Mouse (Mus musculus) limb, embryonic 13.5 days (tissue): ENCODE measurements at regions not wholly inside any gene's neighbourhood (a gene's known extent, or its start where the extent isn't known, plus 50 kb on each side); places are given as distances from the start of the nearest gene placed in this dataset.
"Not testable (repeated sequence)": the region's sequence is repeated elsewhere in the genome, so short reads cannot be mapped to it uniquely, and the experiment has no call there.

ENCODE experiments used
- ATAC-seq: fragments of 200-750 bp; cut with Nextera tagmentation; 2 replicates; pipeline ENCODE4 v1.8.0; 2017; ENCODE audit warnings: low read depth, moderate number of reproducible peaks, moderate TSS enrichment; ENCODE audit not compliant: low FRiP score
- H3K27ac ChIP-seq: fragments of 300-500 bp; sonication (generic); 2 replicates; pipeline ENCODE4 v1.5.1; 2015; ENCODE audit warnings: inconsistent platforms, mild to moderate bottlenecking, moderate library complexity
- H3K27me3 ChIP-seq: fragments of 300-500 bp; sonication (generic); 2 replicates; pipeline ENCODE4 v1.6.1; 2015; ENCODE audit warnings: mild to moderate bottlenecking, inconsistent platforms
- H3K36me3 ChIP-seq: fragments of 300-500 bp; sonication (generic); 2 replicates; pipeline ENCODE4 v1.6.1; 2015; ENCODE audit warnings: inconsistent platforms, mild to moderate bottlenecking, moderate library complexity
- H3K4me1 ChIP-seq: fragments of 300-500 bp; sonication (generic); 2 replicates; pipeline ENCODE4 v1.6.1; 2015; ENCODE audit warnings: inconsistent platforms
- H3K4me2 ChIP-seq: fragments of 300-500 bp; sonication (generic); replicated peaks from 2 replicates; pipeline ENCODE4 v1.6.1; 2015; ENCODE audit warnings: inconsistent platforms, mild to moderate bottlenecking, moderate library complexity
- H3K4me3 ChIP-seq: fragments of 300-500 bp; sonication (generic); 2 replicates; pipeline ENCODE4 v1.5.1; 2015; ENCODE audit warnings: moderate library complexity, mild to moderate bottlenecking, inconsistent platforms
- H3K9ac ChIP-seq: fragments of 300-500 bp; sonication (generic); 2 replicates; pipeline ENCODE4 v1.6.1; 2015; ENCODE audit warnings: mild to moderate bottlenecking, inconsistent platforms
- H3K9me3 ChIP-seq: fragments of 300-500 bp; sonication (generic); 2 replicates; pipeline ENCODE4 v1.6.1; 2016; ENCODE audit warnings: inconsistent platforms
- WGBS: fragments of 180-500 bp; shearing (Covaris S2); methylation state at CpG from one replicate; pipeline ENCODE4 v1.1.7; 2015; 5-methylcytosine and 5-hydroxymethylcytosine counted together

DNA sequence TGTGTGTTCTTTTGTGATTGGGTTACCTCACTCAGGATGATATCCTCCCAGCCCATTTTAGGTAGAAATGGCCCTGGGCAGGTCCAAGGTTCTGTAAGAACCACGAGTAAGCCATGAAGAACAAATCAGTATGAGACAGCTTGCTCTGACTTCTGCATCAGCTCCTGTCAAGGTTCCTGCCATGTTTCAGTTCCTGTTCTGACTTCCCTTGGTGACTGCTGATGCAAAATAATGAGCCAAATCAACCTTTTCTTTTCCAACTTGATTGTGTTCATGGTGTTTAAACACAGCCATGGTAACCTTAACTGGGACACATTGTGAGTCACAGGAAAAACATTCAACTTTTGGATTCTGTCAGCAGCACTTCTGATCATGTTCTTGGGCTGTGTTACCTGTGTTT is 667.4 kb upstream of the Igfbp7 start:
- Histone ChIP-seq H3K9me3 (no peaks in the 10 kb centered on the region), H3K9ac (no peak overlapping the region), H3K4me2 (no peak overlapping the region), H3K4me3 (no peak overlapping the region), H3K4me1 (no peaks in the 10 kb centered on the region), H3K27ac (no peak overlapping the region), H3K27me3 (no peaks in the 10 kb centered on the region), H3K36me3 (no peaks in the 10 kb centered on the region)
- WGBS: 72% methylated on average over 1 of the region's 1 CpGs
- no peak for ATAC-seq

DNA sequence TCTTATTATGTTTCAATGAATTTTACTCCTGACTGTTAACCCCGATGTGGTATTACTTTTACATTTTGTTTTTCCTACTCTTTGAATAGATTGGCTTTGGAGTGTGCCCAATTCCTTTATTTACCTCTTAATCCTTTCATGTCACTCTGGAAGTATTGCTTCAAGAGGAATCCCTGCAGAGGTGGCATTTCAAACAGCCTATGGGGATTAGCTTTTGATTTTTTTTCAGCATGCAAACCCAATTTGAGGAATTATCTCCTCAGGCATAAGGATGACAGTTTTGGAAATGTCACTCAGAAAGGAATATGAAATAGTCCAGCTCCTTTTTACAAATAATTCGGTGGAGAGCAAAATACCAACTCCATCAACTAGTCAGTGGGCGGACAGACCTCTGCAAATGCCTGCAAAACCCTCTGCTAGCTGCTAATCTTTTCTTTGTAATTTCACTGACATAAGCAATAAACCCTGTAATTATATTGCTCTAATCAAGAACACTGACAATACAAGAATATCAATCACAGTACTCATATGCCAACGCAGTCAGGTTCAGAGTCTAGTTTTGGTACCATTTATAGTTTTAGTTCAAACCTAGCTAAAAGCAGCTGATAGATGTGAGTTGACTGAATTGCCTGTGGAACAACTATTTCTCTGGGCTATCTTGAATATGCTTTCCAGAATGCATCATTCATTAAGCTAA is 624.9 kb upstream of the Igfbp7 start:
- ATAC-seq: no peak
- Histone ChIP-seq H3K27me3 (no peaks in the 10 kb centered on the region), H3K27ac (no peak overlapping the region), H3K9ac (no peak overlapping the region), H3K36me3 (no peaks in the 10 kb centered on the region), H3K4me1 (no peaks in the 10 kb centered on the region), H3K4me3 (no peak overlapping the region), H3K4me2 (no peak overlapping the region), H3K9me3 (no peaks in the 10 kb centered on the region)
- WGBS: 75% methylated on average over 4 of the region's 4 CpGs

DNA sequence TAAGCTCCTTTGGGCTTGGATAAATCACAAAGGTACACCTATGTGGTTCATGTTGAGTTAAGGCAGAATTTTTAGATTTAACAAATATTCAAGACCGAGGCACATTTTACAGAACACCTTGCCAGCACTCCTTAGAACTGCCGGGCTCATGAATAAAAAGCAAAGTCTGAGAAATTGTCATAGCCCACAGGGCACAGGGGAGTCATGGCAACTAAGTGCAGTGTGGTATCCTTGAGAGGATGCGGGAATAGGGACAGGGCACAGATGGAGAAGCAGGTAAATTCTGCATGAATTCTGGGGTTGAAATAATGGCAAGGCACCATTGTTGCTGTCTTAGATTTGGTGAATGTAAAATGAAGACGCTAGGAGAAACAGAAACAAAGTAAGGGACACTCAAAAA is 609.7 kb upstream of the Igfbp7 start:
- Histone ChIP-seq H3K4me3 (no peak overlapping the region), H3K36me3 (no peaks in the 10 kb centered on the region), H3K27me3 (no peaks in the 10 kb centered on the region), H3K9me3 (no peaks in the 10 kb centered on the region), H3K27ac (no peak overlapping the region), H3K9ac (no peak overlapping the region), H3K4me1 (no peaks in the 10 kb centered on the region), H3K4me2 (no peak overlapping the region)
- WGBS: 89% methylated on average over 4 of the region's 4 CpGs
- ATAC-seq: no peak

DNA sequence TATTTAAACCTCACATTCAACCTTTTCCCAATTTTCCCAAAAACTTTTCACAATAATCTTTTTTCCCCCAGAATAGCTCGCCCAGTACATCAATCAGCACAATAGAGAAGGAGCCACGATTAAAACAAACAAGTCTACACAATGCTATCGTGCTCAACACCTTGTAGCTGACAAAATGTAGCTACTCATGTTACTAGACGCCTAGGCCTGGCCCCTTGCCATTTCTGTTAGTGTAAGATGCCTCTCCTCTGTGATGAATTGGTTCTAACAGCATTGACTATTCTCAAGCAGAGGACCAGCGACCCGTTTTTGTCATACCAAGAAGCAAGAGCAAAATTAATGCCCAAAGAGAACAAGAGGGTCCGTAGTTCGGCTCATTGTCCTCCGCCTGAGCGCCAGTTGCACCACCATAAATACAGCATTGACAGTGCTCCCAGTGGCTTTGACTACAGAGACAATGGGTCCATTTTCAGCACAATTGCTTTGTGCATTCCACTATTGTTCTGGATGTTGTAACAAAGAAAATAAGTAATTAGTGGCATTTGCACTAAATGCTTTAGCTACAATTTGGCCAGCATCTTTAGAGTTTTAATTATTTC is 578.7 kb upstream of the Igfbp7 start:
- H3K4me3 ChIP-seq: no peak overlapping the region
- no peaks in the 10 kb centered on the region for H3K36me3 ChIP-seq
- WGBS: 85% methylated on average over 10 of the region's 10 CpGs
- H3K9me3 ChIP-seq: no peaks in the 10 kb centered on the region
- no peaks in the 10 kb centered on the region for H3K4me1 ChIP-seq
- no peak for ATAC-seq
- no peak overlapping the region for H3K4me2 ChIP-seq
- no peak overlapping the region for H3K27ac ChIP-seq
- no peaks in the 10 kb centered on the region for H3K27me3 ChIP-seq
- no peak overlapping the region for H3K9ac ChIP-seq

DNA sequence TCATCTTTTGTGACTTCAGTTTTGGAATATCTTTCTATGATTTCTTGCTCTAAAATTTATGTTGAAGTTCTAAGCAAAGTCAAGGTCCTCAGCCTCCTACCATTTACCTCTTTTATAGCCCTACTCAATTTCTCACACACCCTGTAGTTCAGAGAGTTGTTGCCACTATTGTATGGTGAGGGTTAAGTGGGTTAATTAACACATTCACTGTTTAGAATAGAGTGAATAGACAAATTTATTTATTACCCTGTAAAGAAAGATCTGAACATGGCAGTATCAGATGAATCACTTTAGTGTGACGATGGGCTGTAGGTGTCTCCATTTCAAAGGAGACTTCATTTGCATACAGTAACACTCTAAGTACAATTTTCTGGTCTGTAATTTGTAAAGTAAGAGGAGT is 577.4 kb upstream of the Igfbp7 start:
- H3K9ac ChIP-seq: no peak overlapping the region
- H3K4me3 ChIP-seq: no peak overlapping the region
- no peaks in the 10 kb centered on the region for H3K9me3 ChIP-seq
- no peak for ATAC-seq
- H3K27me3 ChIP-seq: no peaks in the 10 kb centered on the region
- WGBS: 69% methylated on average over 1 of the region's 1 CpGs
- no peaks in the 10 kb centered on the region for H3K36me3 ChIP-seq
- H3K4me2 ChIP-seq: no peak overlapping the region
- no peak overlapping the region for H3K27ac ChIP-seq
- H3K4me1 ChIP-seq: no peaks in the 10 kb centered on the region

DNA sequence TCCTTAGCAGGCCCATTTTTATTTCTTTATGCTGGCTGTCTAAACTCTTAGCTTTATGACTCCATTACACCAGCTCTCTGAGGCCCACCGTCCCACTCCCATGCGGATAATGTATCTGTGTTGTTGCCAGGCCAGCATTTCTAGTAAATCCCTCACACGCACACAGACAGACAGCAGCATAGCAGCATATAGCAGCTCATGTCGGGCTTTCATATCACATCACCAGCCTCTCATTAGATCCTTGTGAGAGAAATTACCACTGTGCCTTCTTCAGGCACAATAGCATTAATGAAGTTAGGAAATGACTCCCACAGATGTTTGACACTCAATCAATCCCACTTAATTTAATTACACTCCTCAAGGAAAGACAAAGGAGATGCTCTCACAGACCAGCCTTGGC is 532.2 kb upstream of the Igfbp7 start:
- not testable (repeated sequence) for H3K27ac ChIP-seq, H3K4me1 ChIP-seq, H3K9ac ChIP-seq, H3K9me3 ChIP-seq, ATAC-seq, H3K27me3 ChIP-seq, H3K4me3 ChIP-seq, H3K36me3 ChIP-seq, H3K4me2 ChIP-seq
- 67% methylated on average over 4 of the region's 4 CpGs for WGBS

DNA sequence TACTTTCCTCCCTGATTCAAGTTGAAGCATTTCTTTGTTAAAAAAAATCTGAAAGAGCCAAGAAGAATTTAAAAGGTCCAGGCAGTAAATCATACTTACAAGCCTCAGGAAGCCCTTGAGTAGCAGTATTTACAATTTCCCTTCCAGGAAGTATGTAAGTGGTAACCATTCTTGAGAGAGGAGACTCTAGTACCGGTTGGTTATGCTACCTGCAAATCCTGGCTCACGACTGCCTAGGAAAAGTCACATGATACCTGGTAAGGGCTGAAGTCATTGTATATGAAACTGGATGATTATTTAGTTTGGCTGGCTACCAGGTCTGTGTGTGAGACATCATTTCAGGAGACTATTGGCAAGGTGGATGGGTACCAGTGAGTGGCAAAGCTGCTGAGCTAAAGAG is 524.0 kb upstream of the Igfbp7 start:
- H3K4me3 ChIP-seq: no peak overlapping the region
- no peaks in the 10 kb centered on the region for H3K36me3 ChIP-seq
- H3K4me1 ChIP-seq: no peaks in the 10 kb centered on the region
- H3K27ac ChIP-seq: no peak overlapping the region
- no peaks in the 10 kb centered on the region for H3K27me3 ChIP-seq
- no peak overlapping the region for H3K4me2 ChIP-seq
- ATAC-seq: no peak
- H3K9ac ChIP-seq: no peak overlapping the region
- H3K9me3 ChIP-seq: no peaks in the 10 kb centered on the region
- WGBS: 55% methylated on average over 2 of the region's 2 CpGs

DNA sequence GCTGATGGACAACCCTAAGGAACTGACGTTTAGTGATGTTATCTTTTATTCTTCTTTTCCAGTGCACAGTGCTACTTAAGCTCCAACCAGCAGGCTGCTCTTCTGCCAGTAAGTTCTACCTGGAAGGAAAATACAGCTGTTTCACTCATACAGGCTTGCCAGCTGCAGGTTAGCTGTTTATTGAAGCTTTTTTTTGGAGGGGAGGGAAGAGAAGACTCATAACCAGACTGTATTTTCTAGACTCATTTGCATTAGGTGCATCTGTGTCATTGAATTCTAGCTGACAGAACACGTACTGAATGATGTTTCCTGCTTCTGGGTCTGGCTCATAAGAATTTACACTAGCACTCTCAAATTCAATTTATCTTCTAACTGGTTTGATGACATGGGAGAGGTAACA is 513.3 kb upstream of the Igfbp7 start:
- Histone ChIP-seq H3K4me1 (no peaks in the 10 kb centered on the region), H3K9me3 (no peaks in the 10 kb centered on the region), H3K4me3 (no peak overlapping the region), H3K27ac (no peak overlapping the region), H3K27me3 (no peaks in the 10 kb centered on the region), H3K36me3 (no peaks in the 10 kb centered on the region), H3K4me2 (no peak overlapping the region), H3K9ac (no peak overlapping the region)
- WGBS: 77% methylated on average over 2 of the region's 2 CpGs
- ATAC-seq: no peak

DNA sequence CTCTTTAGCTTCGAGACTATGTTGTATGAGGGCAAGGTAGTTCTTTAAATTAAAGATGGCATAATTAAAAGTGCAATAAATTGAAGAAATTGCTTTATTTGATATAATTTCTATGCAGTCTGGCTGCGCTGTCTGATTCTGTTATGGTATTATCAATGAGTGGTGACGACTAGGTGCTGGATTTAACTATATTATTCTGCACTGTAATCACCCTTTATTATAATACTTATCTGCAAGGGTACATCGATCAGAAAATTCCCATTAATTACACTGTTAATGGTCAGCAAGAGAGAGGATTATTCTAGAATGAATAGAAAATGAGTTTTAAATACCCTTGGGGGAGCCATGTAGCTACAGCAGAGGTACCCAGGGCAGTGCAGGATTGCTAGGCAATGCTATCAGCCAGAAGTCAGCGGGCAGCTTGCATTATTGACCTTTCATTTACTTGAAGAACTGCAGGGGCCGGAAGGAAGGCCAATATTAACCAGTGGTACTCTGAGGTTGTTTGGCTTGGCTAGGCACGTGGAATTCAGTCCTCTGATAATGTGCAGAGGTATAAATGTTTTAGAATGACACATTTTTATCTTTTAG is 509.3 kb upstream of the Igfbp7 start:
- no peak overlapping the region for H3K4me2 ChIP-seq
- no peaks in the 10 kb centered on the region for H3K27me3 ChIP-seq
- no peaks in the 10 kb centered on the region for H3K36me3 ChIP-seq
- WGBS: 79% methylated on average over 7 of the region's 7 CpGs
- H3K4me3 ChIP-seq: no peak overlapping the region
- H3K4me1 ChIP-seq: no peaks in the 10 kb centered on the region
- no peak overlapping the region for H3K9ac ChIP-seq
- no peaks in the 10 kb centered on the region for H3K9me3 ChIP-seq
- no peak overlapping the region for H3K27ac ChIP-seq
- ATAC-seq: no peak

DNA sequence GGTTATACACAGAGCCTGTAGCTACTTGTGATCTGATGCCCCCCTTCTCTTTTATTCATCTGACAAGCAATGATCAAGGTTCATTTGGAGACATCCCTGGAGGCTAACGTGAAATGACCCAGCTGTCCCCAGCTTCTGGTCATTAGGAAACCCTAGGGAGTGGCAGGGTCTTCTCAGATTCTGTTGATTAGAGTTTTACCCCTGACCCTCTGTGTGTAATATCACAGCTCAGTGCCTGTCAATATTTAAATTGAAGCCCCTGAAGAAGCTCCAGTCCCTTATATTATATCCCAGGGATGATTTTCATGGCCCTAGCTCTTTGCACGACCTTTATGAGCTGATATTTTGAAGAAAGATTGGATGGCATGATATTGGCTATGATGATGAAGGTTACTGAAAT is 508.5 kb upstream of the Igfbp7 start:
- Histone ChIP-seq H3K4me2 (no peak overlapping the region), H3K9ac (no peak overlapping the region), H3K36me3 (no peaks in the 10 kb centered on the region), H3K9me3 (no peaks in the 10 kb centered on the region), H3K4me1 (no peaks in the 10 kb centered on the region), H3K4me3 (no peak overlapping the region), H3K27me3 (no peaks in the 10 kb centered on the region), H3K27ac (no peak overlapping the region)
- 58% methylated on average over 2 of the region's 2 CpGs for WGBS
- ATAC-seq: no peak

DNA sequence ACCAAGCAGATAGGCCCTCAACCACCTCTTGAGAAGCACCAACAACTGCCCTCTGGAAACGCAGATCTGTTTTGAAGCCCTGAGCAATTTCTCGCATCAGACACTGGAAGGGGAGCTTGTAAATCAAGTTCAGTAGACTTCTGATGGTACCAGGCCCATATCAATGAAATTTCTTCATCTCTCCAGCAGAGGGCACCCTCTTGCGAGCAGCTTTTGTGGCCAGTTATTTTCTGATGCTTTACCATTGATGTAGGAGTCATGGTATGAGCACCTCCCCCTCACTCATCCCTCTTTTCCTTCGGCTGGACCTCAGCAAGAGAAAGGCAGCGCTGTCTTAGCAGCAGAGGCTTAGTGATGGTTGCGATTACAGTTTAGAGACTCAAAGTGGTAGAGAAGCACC is 501.4 kb upstream of the Igfbp7 start:
- H3K4me3 ChIP-seq: no peak overlapping the region
- no peak overlapping the region for H3K4me2 ChIP-seq
- ATAC-seq: no peak
- H3K27me3 ChIP-seq: no peaks in the 10 kb centered on the region
- WGBS: 51% methylated on average over 6 of the region's 6 CpGs
- no peaks in the 10 kb centered on the region for H3K9me3 ChIP-seq
- no peaks in the 10 kb centered on the region for H3K36me3 ChIP-seq
- H3K4me1 ChIP-seq: no peaks in the 10 kb centered on the region
- H3K27ac ChIP-seq: no peak overlapping the region
- no peak overlapping the region for H3K9ac ChIP-seq

DNA sequence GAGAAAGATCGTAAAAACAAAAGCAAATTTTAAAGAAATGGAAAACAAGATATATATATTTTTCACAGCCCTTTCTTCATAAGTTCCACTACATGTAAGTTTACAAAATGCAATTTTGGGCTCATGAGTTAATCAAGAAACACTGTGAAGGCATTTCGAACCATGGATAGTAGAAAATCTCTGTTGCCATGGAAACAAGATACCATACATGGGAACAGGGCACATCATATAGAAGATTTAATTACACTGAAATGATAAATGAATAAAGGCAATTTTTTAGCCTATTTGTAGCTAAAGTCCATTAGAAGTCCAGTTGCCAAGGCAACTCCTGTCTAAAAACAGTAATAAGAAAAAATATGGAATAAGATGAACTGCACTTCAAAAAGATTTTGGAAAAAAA is 484.2 kb upstream of the Igfbp7 start:
- H3K4me1 ChIP-seq, H3K4me2 ChIP-seq, H3K9me3 ChIP-seq, H3K4me3 ChIP-seq, H3K9ac ChIP-seq, H3K36me3 ChIP-seq, H3K27me3 ChIP-seq, H3K27ac ChIP-seq, ATAC-seq: not testable (repeated sequence)
- WGBS: 85% methylated on average over 2 of the region's 2 CpGs

DNA sequence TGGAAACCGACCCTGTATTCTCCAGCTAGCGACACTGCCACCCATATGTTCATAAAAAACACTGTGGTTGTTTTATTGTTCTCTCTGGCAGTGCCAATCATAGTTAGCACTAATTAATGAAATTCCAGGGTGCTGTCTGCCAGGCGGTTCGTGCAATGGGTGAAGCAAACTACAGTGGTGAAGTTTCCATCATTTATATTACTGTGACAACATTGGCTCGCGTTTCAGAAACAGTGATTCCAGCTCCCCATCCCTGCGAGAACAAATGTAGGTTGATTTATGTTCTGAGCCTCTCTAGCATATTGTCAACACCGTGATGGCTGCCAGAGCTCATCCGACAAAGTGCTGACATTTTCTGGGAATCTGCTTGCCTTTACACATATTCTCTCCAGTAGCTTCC is 480.7 kb upstream of the Igfbp7 start:
- WGBS: 69% methylated on average over 9 of the region's 9 CpGs
- no peaks in the 10 kb centered on the region for H3K27me3 ChIP-seq
- H3K4me1 ChIP-seq: no peaks in the 10 kb centered on the region
- H3K4me2 ChIP-seq: no peak overlapping the region
- no peak overlapping the region for H3K27ac ChIP-seq
- no peak overlapping the region for H3K9ac ChIP-seq
- H3K4me3 ChIP-seq: no peak overlapping the region
- ATAC-seq: no peak
- H3K9me3 ChIP-seq: no peaks in the 10 kb centered on the region
- no peaks in the 10 kb centered on the region for H3K36me3 ChIP-seq
